Mouse (Mus musculus): Measurements from ENCODE around the gene Gm10959.

GRCm38 (mm10) chr3:122932466-122932865 lies 13.3 kb upstream of the Gm10959 start:
- no peak for TF ChIP-seq CTCF (IDR thresholded peaks at IDR 0.05; ENCODE audit: borderline replicate concordance, insufficient read depth, low read depth, low read length)
- TF ChIP-seq POLR2A (IDR thresholded peaks at IDR 0.05; ENCODE audit: borderline replicate concordance, insufficient read depth, low read length), result no peak
